Mouse (Mus musculus) heart, embryonic 16.5 days (tissue): ENCODE results near the gene Hist1h2bg. TPM values are rescaled to one million over a fixed set of nuclear protein-coding genes. Genes with fewer than 3 reads are reported as not detected.

Source experiments
- ATAC-seq: fragments of 200-750 bp; cut with Nextera tagmentation; replicated peaks from 2 replicates; pipeline ENCODE4 v1.8.0; 2017; ENCODE audit warnings: moderate number of reproducible peaks; ENCODE audit not compliant: insufficient read depth, low FRiP score; ENCODE audit errors: extremely low read depth
- H3K27ac ChIP-seq: fragments of 300-500 bp; sonication (generic); 2 replicates; pipeline ENCODE4 v1.5.1; 2014; ENCODE audit warnings: mild to moderate bottlenecking, low read length, control low read depth, moderate library complexity
- H3K27me3 ChIP-seq: fragments of 300-500 bp; sonication (generic); 2 replicates; pipeline ENCODE4 v1.6.1; 2014; ENCODE audit warnings: low read length, mixed read lengths; ENCODE audit not compliant: control insufficient read depth, insufficient read depth
- H3K36me3 ChIP-seq: fragments of 300-500 bp; sonication (generic); 2 replicates; pipeline ENCODE4 v1.6.1; 2014; ENCODE audit not compliant: control insufficient read depth, insufficient read depth
- H3K4me1 ChIP-seq: fragments of 300-500 bp; sonication (generic); 2 replicates; pipeline ENCODE4 v1.6.1; 2014; ENCODE audit warnings: low read length, mixed read lengths; ENCODE audit not compliant: control insufficient read depth, insufficient read depth
- H3K4me2 ChIP-seq: fragments of 300-500 bp; sonication (generic); 2 replicates; pipeline ENCODE4 v1.6.1; 2014; ENCODE audit warnings: low read depth, mild to moderate bottlenecking, control low read depth, low read length
- H3K4me3 ChIP-seq: fragments of 300-500 bp; sonication (generic); 2 replicates; pipeline ENCODE4 v1.5.1; 2014; ENCODE audit warnings: mild to moderate bottlenecking, control low read depth, low read length
- H3K9ac ChIP-seq: fragments of 300-500 bp; sonication (generic); 2 replicates; pipeline ENCODE4 v1.6.1; 2014; ENCODE audit warnings: low read length, control low read depth
- H3K9me3 ChIP-seq: fragments of 300-500 bp; sonication (generic); replicated peaks from 2 replicates; pipeline ENCODE4 v1.6.1; 2016; ENCODE audit warnings: low read length; ENCODE audit not compliant: control insufficient read depth
- WGBS: fragments of 180-500 bp; shearing (Covaris S2); extraction: QIAGEN DNeasy Blood & Tissue Kit; methylation state at CpG from one replicate; pipeline ENCODE4 v1.1.7; 2014; 5-methylcytosine and 5-hydroxymethylcytosine counted together
- polyA plus RNA-seq: library from polyadenylated mRNA; unstranded; fragments of >200 nt; fragmentation: Nextera tagmentation; extraction: Ambion mirVana; gene quantifications from 2 replicates; pipeline ENCODE4 v1.2.1, GENCODE M21; 2015

The Hist1h2bg gene
- 4.2 and 5.1 TPM in 2 replicates for polyA plus RNA-seq

GRCm38 (mm10) chr13:23571022-23571503 is at the start of gene Hist1h2bg, which contains the start of gene Hist1h2ae:
Hist1h2bg (plus strand) TSS chr13:23571396.
Hist1h2ae (minus strand) TSS chr13:23571220.
- Histone ChIP-seq H3K4me1 (peaks cover 18% of the 10 kb centered on the region), H3K9me3 (no peaks in the 10 kb centered on the region), H3K4me2 (peak within 1 kb of the TSS; percentile 77), H3K36me3 (no peaks in the 10 kb centered on the region), H3K9ac (peak within 1 kb of the TSS; percentile 76), H3K27me3 (no peaks in the 10 kb centered on the region), H3K4me3 (peak within 1 kb of the TSS; percentile 59), H3K27ac (peak within 1 kb of the TSS; percentile 96)
- ATAC-seq: peak; percentile 87
- WGBS: 1% methylated on average over 18 of the region's 18 CpGs

GRCm38 (mm10) chr13:23521703-23522102 is 49.5 kb upstream of the Hist1h2bg start:
- H3K9ac ChIP-seq: no peak overlapping the region
- H3K4me3 ChIP-seq: peak overlapping the region; percentile 2; the same call in 1 of the 2 replicates
- 1% methylated on average over 14 of the region's 14 CpGs for WGBS

GRCm38 (mm10) chr13:23523976-23524375 is 47.2 kb upstream of the Hist1h2bg start:
- H3K9me3 ChIP-seq: no peaks in the 10 kb centered on the region
- H3K9ac ChIP-seq: no peak overlapping the region
- H3K27me3 ChIP-seq: no peaks in the 10 kb centered on the region
- H3K36me3 ChIP-seq: no peaks in the 10 kb centered on the region
- WGBS: 44% methylated on average over 5 of the region's 5 CpGs
- no peak overlapping the region for H3K4me3 ChIP-seq
- peaks cover 14% of the 10 kb centered on the region for H3K4me1 ChIP-seq
- no peak overlapping the region for H3K4me2 ChIP-seq
- no peak for ATAC-seq
- H3K27ac ChIP-seq: no peak overlapping the region

More at GRCm38 (mm10) chr13:23521703-23522102, 49.5 kb upstream of the Hist1h2bg start:
- H3K9me3 ChIP-seq: no peaks in the 10 kb centered on the region
- no peak; the same call in 1 of the 2 replicates for ATAC-seq
- no peaks in the 10 kb centered on the region for H3K36me3 ChIP-seq
- H3K27ac ChIP-seq: no peak overlapping the region
- peak overlapping the region; percentile 49 for H3K4me2 ChIP-seq
- H3K4me1 ChIP-seq: peaks cover 7% of the 10 kb centered on the region; the same call in 1 of the 2 replicates
- no peaks in the 10 kb centered on the region for H3K27me3 ChIP-seq

- WGBS: 13% methylated on average over 5 of the region's 5 CpGs
These were observed 46.5 kb upstream of the Hist1h2bg start for GRCm38 (mm10) chr13:23524654-23525053.

GRCm38 (mm10) chr13:23525901-23526300 is 45.3 kb upstream of the Hist1h2bg start:
- Histone ChIP-seq H3K4me1 (peaks cover 14% of the 10 kb centered on the region), H3K27me3 (no peaks in the 10 kb centered on the region), H3K27ac (no peak overlapping the region), H3K9me3 (no peaks in the 10 kb centered on the region), H3K4me2 (peak overlapping the region; percentile 58), H3K9ac (peak overlapping the region; percentile 42), H3K36me3 (no peaks in the 10 kb centered on the region), H3K4me3 (peak overlapping the region; percentile 43)
- 2% methylated on average over 10 of the region's 10 CpGs for WGBS
- no peak for ATAC-seq

More at GRCm38 (mm10) chr13:23524654-23525053, 46.5 kb upstream of the Hist1h2bg start:
- Histone ChIP-seq H3K4me2 (no peak overlapping the region), H3K9me3 (no peaks in the 10 kb centered on the region), H3K27ac (no peak overlapping the region), H3K9ac (no peak overlapping the region), H3K4me3 (no peak overlapping the region), H3K4me1 (peaks cover 14% of the 10 kb centered on the region), H3K36me3 (no peaks in the 10 kb centered on the region), H3K27me3 (no peaks in the 10 kb centered on the region)
- ATAC-seq: no peak

DNA sequence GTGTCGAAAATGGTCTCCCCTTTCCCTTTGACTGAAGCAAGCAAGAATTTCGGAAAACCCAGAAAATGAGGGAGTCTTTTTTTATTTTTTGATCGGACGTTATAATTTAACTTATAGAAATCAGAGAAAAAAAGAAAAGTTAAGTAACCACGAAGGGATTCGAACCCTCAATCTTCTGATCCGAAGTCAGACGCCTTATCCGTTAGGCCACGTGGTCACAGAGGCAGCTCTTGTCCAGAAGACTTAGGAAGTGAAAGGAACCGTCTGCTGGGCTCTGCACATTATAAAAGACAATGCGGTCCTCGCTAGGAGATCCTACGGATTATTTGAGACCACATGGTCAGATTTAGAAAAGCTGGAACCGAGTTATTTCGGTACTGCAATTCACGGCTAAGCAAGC is 44.9 kb upstream of the Hist1h2bg start:
- H3K9ac ChIP-seq: peak overlapping the region; percentile 42
- WGBS: under 1% methylated on average over 17 of the region's 17 CpGs
- H3K4me3 ChIP-seq: peak overlapping the region; percentile 43
- H3K4me1 ChIP-seq: peaks cover 13% of the 10 kb centered on the region
- H3K4me2 ChIP-seq: peak overlapping the region; percentile 58
- no peaks in the 10 kb centered on the region for H3K36me3 ChIP-seq
- ATAC-seq: no peak
- no peaks in the 10 kb centered on the region for H3K9me3 ChIP-seq
- H3K27me3 ChIP-seq: no peaks in the 10 kb centered on the region
- H3K27ac ChIP-seq: no peak overlapping the region

DNA sequence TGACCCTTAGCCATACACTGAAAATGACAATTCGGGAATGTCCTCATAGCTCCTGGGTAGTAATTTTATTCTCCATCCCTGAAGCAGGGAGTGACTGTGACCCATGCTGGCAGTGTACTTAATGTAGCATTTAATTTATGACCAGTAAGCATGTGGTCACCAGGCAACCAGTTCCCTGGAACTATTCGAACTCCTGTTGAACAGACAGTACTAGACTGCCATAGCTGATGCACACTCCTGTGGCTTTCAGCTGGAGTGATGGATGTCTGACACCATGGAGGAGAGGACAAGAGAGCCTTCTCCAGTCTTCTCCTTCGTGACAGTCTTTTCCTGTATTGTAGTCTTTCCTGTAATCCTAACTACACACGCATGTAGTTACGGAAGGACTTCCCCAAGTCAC is 42.2 kb upstream of the Hist1h2bg start:
- Histone ChIP-seq H3K27ac (peak overlapping the region; percentile 99), H3K4me2 (peak overlapping the region; percentile 19; the same call in 1 of the 2 replicates), H3K27me3 (no peaks in the 10 kb centered on the region), H3K4me3 (no peak overlapping the region), H3K9me3 (no peaks in the 10 kb centered on the region), H3K36me3 (no peaks in the 10 kb centered on the region), H3K4me1 (peaks cover 26% of the 10 kb centered on the region), H3K9ac (peak overlapping the region; percentile 15; the same call in 1 of the 2 replicates)
- no peak for ATAC-seq
- WGBS: 79% methylated on average over 5 of the region's 5 CpGs

DNA sequence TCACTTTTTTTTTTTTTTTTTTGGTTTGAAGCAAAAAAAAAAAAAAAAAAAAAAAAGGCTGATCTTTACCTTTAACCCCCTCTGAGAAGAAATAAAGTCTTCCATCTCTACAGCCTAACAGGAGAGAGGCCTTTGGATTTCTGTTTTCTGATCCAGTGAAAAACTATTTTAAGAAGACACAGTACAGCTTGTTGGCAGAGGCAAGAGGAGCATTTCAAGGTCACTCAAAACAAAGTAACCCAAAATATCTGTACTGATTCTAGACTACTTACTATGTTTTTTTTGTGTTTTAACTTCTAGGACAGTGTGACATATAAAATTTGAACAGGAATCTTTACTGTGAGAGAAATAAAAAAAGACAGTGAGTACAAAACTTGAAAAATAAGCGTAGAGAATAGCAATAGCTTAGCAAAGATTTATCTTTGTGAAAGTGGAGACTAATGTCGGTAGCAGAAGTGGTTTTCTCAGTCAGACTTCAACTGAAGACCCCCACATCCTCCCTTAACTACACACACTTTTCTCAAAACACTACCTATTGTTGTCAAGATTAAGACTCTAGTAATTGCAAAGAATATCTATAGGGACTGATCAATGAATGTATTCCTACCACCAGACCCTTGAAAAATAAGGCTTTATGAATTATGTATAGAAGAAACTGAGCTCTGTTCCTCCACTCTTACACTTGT is 41.6 kb upstream of the Hist1h2bg start:
- no peaks in the 10 kb centered on the region for H3K9me3 ChIP-seq
- no peak for ATAC-seq
- WGBS: 14% methylated on average over 2 of the region's 2 CpGs

More for the DNA sequence above, 41.6 kb upstream of the Hist1h2bg start:
- Histone ChIP-seq H3K4me3 (peak overlapping the region; percentile 77), H3K9ac (peak overlapping the region; percentile 90), H3K36me3 (no peaks in the 10 kb centered on the region), H3K27me3 (no peaks in the 10 kb centered on the region), H3K27ac (peak overlapping the region; percentile 99), H3K4me2 (peak overlapping the region; percentile 75), H3K4me1 (peaks cover 30% of the 10 kb centered on the region)
